Mouse (Mus musculus): ENCODE results near the gene Ephb2. TPM values are rescaled to one million over a fixed set of nuclear protein-coding genes. Genes with fewer than 3 reads are reported as not detected.

Ephb2 gene
- polyA plus RNA-seq, 1 experiment from 2014 or later, result 33.7 TPM

DNA sequence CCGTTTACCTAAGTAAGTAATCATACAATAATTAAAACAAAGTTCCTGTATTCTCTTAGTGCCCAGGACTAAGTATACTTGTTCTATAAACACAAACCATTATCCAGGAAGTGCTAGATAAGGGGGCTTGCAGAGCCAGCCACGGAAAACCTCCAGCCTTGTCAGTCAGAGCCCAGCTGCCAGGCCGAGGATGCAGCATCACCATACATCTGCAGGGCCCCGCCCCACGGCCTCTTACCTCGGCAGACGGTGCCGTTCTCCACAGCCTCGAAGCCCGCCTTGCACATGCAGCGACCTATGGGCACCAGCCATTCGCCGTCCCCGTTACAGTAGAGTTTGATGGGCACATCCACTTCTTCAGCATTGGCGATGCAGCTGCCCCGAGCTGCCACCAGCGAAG lies 65.1 kb downstream of the Ephb2 start:
- H3K27me3 ChIP-seq (ENCODE audit: control insufficient read depth, insufficient read depth, low read length), result no peaks in the 10 kb centered on the region

DNA sequence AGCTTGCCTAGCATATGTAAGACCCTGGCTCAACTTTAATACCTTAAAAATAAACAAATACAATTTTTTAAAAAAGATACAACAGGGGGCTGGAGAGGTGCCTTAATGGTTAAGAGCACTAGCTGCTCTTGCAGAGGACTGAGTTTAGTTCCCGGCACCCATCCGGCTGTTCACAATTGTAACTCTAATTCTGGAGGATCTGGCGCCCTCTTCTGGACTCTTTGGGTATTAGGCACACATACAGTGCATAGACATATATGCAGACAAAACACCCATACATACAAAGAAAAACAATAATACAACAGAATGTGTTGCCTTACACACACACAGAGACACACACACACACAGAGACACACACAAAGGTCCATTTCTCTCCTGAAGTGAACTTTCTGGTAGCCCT lies 67.3 kb downstream of the Ephb2 start:
- DNase-seq (ENCODE audit: low spot score, missing footprints), result no peak
- no peak overlapping the region for H3K4me2 ChIP-seq
- H3K9me3 ChIP-seq (ENCODE audit: control insufficient read depth, low read length), result peaks cover 3% of the 10 kb centered on the region; the same call in 1 of the 2 replicates
- no peaks in the 10 kb centered on the region for H3K27me3 ChIP-seq (ENCODE audit: control insufficient read depth, insufficient read depth, low read length)
- WGBS, result 93% methylated on average over 3 of the region's 3 CpGs
- H3K27ac ChIP-seq (ENCODE audit: low read depth, low read length), result no peak overlapping the region
- no peak overlapping the region for H3K4me3 ChIP-seq (ENCODE audit: low read depth, low read length)
- ATAC-seq (ENCODE audit: low FRiP score), result no peak
- H3K36me3 ChIP-seq (ENCODE audit: control insufficient read depth, insufficient read depth, low read length), result peaks cover 24% of the 10 kb centered on the region
- peaks cover 36% of the 10 kb centered on the region for H3K4me1 ChIP-seq (ENCODE audit: control insufficient read depth, insufficient read depth, low read length)
- H3K9ac ChIP-seq (ENCODE audit: low read length), result no peak overlapping the region

More for the DNA sequence above, 65.1 kb downstream of the Ephb2 start:
- no peak overlapping the region for H3K27ac ChIP-seq (ENCODE audit: low read depth, low read length)
- no peak overlapping the region for H3K4me3 ChIP-seq (ENCODE audit: low read depth, low read length)
- H3K9me3 ChIP-seq (ENCODE audit: control insufficient read depth, low read length), result peaks cover 3% of the 10 kb centered on the region; the same call in 1 of the 2 replicates
- 90% methylated on average over 17 of the region's 17 CpGs for WGBS
- no peak overlapping the region for H3K4me2 ChIP-seq
- no peak overlapping the region for H3K9ac ChIP-seq (ENCODE audit: low read length)
- ATAC-seq (ENCODE audit: low FRiP score), result no peak
- H3K36me3 ChIP-seq (ENCODE audit: control insufficient read depth, insufficient read depth, low read length), result peaks cover 24% of the 10 kb centered on the region
- DNase-seq (ENCODE audit: low spot score, missing footprints), result no peak
- H3K4me1 ChIP-seq (ENCODE audit: control insufficient read depth, insufficient read depth, low read length), result peaks cover 43% of the 10 kb centered on the region

DNA sequence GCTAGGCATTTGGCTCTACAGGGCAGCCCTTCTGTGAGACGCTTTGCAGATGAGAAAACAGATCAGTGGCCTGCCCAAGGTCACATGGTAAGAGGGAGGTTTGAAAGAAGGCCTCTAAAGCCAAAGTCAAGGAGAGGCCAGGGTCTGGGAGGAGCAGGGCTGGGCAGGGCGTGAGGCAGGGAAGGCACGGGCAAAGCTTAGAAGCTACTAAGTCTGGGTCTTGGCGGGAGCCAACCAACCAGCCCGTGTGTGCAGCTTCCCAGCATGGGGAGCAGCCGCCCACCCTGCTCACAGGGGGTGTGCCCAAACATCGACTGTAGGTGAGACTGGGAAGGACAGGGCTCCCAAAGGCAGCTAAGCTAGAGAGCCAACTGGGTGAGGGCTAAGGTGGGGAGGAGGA lies 70.7 kb downstream of the Ephb2 start:
- 73% methylated on average over 7 of the region's 7 CpGs for WGBS
- peaks cover 50% of the 10 kb centered on the region for H3K4me1 ChIP-seq (ENCODE audit: control insufficient read depth, insufficient read depth, low read length)
- no peak for ATAC-seq (ENCODE audit: low FRiP score)
- H3K9ac ChIP-seq (ENCODE audit: low read length), result no peak overlapping the region
- peaks cover 16% of the 10 kb centered on the region for H3K36me3 ChIP-seq (ENCODE audit: control insufficient read depth, insufficient read depth, low read length)
- H3K9me3 ChIP-seq (ENCODE audit: control insufficient read depth, low read length), result peaks cover 3% of the 10 kb centered on the region; the same call in 1 of the 2 replicates
- no peak overlapping the region for H3K27ac ChIP-seq (ENCODE audit: low read depth, low read length)
- no peak for DNase-seq (ENCODE audit: low spot score, missing footprints)
- H3K4me3 ChIP-seq (ENCODE audit: low read depth, low read length), result no peak overlapping the region
- no peaks in the 10 kb centered on the region for H3K27me3 ChIP-seq (ENCODE audit: control insufficient read depth, insufficient read depth, low read length)
- H3K4me2 ChIP-seq, result no peak overlapping the region

DNA sequence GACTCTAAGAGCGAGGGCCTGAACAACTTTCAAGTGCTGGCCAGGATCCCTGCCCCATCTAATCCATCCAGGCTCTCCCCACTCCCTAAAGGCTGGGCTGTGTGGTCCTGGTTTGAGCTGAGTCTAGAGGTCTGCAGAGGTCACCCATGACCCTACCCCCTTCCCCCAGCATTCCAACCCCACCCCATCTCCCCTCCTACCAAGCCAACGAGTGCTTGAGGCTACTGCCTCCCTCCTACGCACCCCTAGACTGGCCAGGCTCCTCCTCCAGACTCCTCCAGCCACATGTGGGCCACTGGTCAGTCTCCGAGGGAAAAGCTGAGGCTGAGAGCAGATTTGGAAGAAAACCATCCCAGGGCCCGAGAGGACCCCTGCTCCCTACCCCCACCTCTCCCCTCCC lies 72.4 kb downstream of the Ephb2 start:
- Histone ChIP-seq H3K27ac (ENCODE audit: low read depth, low read length) (peak overlapping the region; percentile 5; the same call in 1 of the 2 replicates), H3K4me1 (ENCODE audit: control insufficient read depth, insufficient read depth, low read length) (peaks cover 60% of the 10 kb centered on the region), H3K4me3 (ENCODE audit: low read depth, low read length) (no peak overlapping the region), H3K27me3 (ENCODE audit: control insufficient read depth, insufficient read depth, low read length) (peaks cover 2% of the 10 kb centered on the region; the same call in 1 of the 2 replicates), H3K9me3 (ENCODE audit: control insufficient read depth, low read length) (peaks cover under 1% of the 10 kb centered on the region; the same call in 1 of the 2 replicates), H3K36me3 (ENCODE audit: control insufficient read depth, insufficient read depth, low read length) (peaks cover 4% of the 10 kb centered on the region), H3K9ac (ENCODE audit: low read length) (no peak overlapping the region), H3K4me2 (no peak overlapping the region)
- DNase-seq (ENCODE audit: low spot score, missing footprints) (no peak), ATAC-seq (ENCODE audit: low FRiP score) (no peak)
- WGBS, result 23% methylated on average over 5 of the region's 5 CpGs

DNA sequence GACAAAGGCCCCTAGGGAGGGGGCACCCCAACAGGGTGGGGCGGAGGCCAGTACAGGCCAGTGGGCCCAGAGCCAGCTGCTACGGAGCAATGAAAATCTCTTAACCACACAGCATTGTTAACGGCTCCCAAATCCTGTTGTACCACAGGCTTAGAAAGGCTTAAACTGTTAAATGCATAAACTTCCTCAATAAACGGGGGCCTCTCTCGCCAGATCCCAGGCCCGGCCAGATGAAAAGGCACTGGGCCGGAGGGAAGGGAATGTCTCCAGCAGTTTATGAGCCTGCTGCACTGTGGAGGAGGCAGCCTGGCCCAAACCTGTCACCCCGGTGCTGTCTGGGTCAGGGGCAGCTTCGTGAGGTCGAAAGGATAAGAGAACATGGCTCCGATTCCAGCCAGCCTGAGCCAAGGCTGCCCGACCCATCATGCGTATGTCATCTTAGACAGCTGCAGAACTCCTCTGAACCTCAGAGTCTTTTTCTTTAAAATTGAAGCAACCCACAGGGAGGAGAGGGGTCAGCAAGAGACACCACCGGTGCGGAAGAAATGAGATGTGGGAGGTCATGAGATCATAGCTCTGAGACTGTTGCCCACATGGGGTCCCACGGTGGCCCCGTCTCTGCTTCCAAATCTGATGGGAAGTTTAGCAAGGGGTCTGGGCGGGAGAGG lies 73.9 kb downstream of the Ephb2 start:
- ATAC-seq (ENCODE audit: low FRiP score) (peak; percentile 61), DNase-seq (ENCODE audit: low spot score, missing footprints) (peak; percentile 92)
- peak overlapping the region; percentile 42; the same call in 1 of the 2 replicates for H3K9ac ChIP-seq (ENCODE audit: low read length)
- 19% methylated on average over 18 of the region's 18 CpGs for WGBS
- H3K27ac ChIP-seq (ENCODE audit: low read depth, low read length), result peak overlapping the region; percentile 77
- peaks cover 68% of the 10 kb centered on the region for H3K4me1 ChIP-seq (ENCODE audit: control insufficient read depth, insufficient read depth, low read length)
- peaks cover 2% of the 10 kb centered on the region; the same call in 1 of the 2 replicates for H3K27me3 ChIP-seq (ENCODE audit: control insufficient read depth, insufficient read depth, low read length)
- H3K4me2 ChIP-seq, result no peak overlapping the region
- H3K9me3 ChIP-seq (ENCODE audit: control insufficient read depth, low read length), result no peaks in the 10 kb centered on the region
- H3K36me3 ChIP-seq (ENCODE audit: control insufficient read depth, insufficient read depth, low read length), result no peaks in the 10 kb centered on the region
- H3K4me3 ChIP-seq (ENCODE audit: low read depth, low read length), result no peak overlapping the region

DNA sequence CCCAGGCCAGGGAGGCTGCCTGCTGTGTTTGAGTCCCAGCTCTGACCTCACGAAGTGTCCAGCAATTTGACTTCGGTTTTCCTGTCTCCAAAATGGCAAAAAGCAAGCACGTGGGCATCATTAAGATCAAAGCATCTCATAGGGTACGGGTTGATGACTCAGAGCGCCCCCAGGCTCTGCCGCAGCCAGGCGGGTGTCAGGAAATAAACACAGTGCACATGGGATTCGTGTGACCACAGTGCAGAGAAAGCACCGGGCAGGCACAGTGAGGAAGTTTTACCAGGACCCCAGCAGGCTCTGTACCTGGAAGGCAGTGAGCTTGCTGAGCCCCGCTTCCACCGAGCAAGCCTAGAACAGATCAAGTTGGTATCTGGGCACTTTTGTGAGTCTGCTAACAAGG lies 74.9 kb downstream of the Ephb2 start:
- Histone ChIP-seq H3K36me3 (ENCODE audit: control insufficient read depth, insufficient read depth, low read length) (no peaks in the 10 kb centered on the region), H3K4me1 (ENCODE audit: control insufficient read depth, insufficient read depth, low read length) (peaks cover 78% of the 10 kb centered on the region), H3K4me3 (ENCODE audit: low read depth, low read length) (no peak overlapping the region), H3K9ac (ENCODE audit: low read length) (no peak overlapping the region), H3K27ac (ENCODE audit: low read depth, low read length) (0 out of 2 replicates have a peak overlapping the region, but pooled peaks have one; percentile 77), H3K9me3 (ENCODE audit: control insufficient read depth, low read length) (no peaks in the 10 kb centered on the region), H3K27me3 (ENCODE audit: control insufficient read depth, insufficient read depth, low read length) (peaks cover 2% of the 10 kb centered on the region; the same call in 1 of the 2 replicates), H3K4me2 (no peak overlapping the region)
- WGBS, result 68% methylated on average over 11 of the region's 11 CpGs
- no peak for ATAC-seq (ENCODE audit: low FRiP score)
- no peak for DNase-seq (ENCODE audit: low spot score, missing footprints)

DNA sequence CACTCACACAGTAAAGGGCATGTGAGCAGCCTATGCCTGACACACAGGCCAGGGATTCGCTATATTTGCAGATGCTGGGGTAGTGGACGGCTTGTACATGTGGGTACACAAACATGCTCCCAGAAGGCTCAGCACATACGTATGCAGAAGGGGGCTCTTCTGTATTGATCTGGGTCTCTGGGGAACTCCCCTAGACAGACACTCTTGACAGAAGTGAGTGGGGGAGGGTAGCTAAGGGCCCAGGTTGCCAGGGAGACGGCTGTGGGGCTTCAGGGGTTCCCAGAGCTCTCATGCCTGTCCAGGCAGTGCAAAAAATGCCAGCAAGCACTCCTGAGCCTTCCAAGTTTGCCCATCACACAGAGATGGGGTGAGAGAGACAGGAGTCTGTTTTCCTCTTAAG lies 78.7 kb downstream of the Ephb2 start:
- Histone ChIP-seq H3K4me1 (ENCODE audit: control insufficient read depth, insufficient read depth, low read length) (peaks cover 91% of the 10 kb centered on the region), H3K27ac (ENCODE audit: low read depth, low read length) (peak overlapping the region; percentile 99), H3K4me2 (peak overlapping the region; percentile 40; the same call in 1 of the 2 replicates), H3K9ac (ENCODE audit: low read length) (peak overlapping the region; percentile 59), H3K36me3 (ENCODE audit: control insufficient read depth, insufficient read depth, low read length) (no peaks in the 10 kb centered on the region), H3K4me3 (ENCODE audit: low read depth, low read length) (no peak overlapping the region), H3K9me3 (ENCODE audit: control insufficient read depth, low read length) (no peaks in the 10 kb centered on the region), H3K27me3 (ENCODE audit: control insufficient read depth, insufficient read depth, low read length) (peaks cover 2% of the 10 kb centered on the region; the same call in 1 of the 2 replicates)
- DNase-seq (ENCODE audit: low spot score, missing footprints) (peak; percentile 95), ATAC-seq (ENCODE audit: low FRiP score) (peak; percentile 26)
- 18% methylated on average over 4 of the region's 4 CpGs for WGBS

DNA sequence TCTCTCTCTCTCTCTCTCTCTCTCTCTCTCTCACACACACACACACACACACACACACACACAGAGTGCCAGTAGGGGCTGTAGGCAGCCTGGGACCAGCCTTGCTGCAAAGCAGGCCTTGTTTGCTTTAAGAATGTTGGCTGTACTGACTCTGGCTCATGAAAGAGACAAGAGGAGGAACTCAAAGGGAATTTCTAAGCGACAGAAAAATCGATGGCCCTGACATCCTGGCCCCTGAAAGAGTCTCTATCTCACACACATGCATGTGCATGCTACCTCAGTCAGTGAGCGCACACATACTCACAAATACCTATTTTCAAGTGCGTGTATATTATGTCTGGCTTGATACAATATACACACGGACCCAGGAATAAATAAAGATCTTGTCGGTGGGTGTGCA lies 79.3 kb downstream of the Ephb2 start:
- H3K4me3 ChIP-seq (ENCODE audit: low read depth, low read length), result no peak overlapping the region
- WGBS, result 33% methylated on average over 6 of the region's 6 CpGs
- ATAC-seq (ENCODE audit: low FRiP score) (no peak), DNase-seq (ENCODE audit: low spot score, missing footprints) (no peak)
- H3K4me2 ChIP-seq, result peak overlapping the region; percentile 40
- H3K27ac ChIP-seq (ENCODE audit: low read depth, low read length), result peak overlapping the region; percentile 99
- peaks cover 91% of the 10 kb centered on the region for H3K4me1 ChIP-seq (ENCODE audit: control insufficient read depth, insufficient read depth, low read length)
- no peaks in the 10 kb centered on the region for H3K9me3 ChIP-seq (ENCODE audit: control insufficient read depth, low read length)
- H3K27me3 ChIP-seq (ENCODE audit: control insufficient read depth, insufficient read depth, low read length), result peaks cover 2% of the 10 kb centered on the region; the same call in 1 of the 2 replicates
- H3K9ac ChIP-seq (ENCODE audit: low read length), result peak overlapping the region; percentile 59
- no peaks in the 10 kb centered on the region for H3K36me3 ChIP-seq (ENCODE audit: control insufficient read depth, insufficient read depth, low read length)

DNA sequence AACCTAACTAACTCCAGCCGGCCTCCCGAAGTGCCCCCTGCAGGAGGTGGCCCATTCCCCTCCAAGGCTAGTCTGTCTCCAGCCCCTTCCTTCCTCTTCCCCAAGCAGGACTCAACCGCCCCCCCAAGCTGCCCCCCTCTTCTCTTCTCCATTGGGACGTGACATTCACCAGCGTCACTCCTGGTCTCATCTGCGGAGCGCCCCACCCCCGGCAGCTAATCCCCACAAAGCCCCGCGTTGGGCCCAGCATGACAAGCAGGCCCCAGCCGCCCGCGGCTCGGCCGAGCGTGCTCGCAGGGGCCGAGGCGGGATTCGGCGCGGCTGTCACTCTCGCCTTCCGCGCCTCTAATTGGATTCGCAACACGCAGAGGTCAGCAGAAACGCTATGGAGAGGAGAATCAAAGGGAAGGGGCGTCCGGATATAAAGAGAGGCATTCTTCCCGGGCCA lies 80.4 kb downstream of the Ephb2 start:
- Histone ChIP-seq H3K4me1 (ENCODE audit: control insufficient read depth, insufficient read depth, low read length) (peaks cover 91% of the 10 kb centered on the region), H3K9ac (ENCODE audit: low read length) (peak overlapping the region; percentile 59), H3K36me3 (ENCODE audit: control insufficient read depth, insufficient read depth, low read length) (no peaks in the 10 kb centered on the region), H3K9me3 (ENCODE audit: control insufficient read depth, low read length) (no peaks in the 10 kb centered on the region), H3K4me3 (ENCODE audit: low read depth, low read length) (0 out of 2 replicates have a peak overlapping the region, but pooled peaks have one; percentile 12), H3K27me3 (ENCODE audit: control insufficient read depth, insufficient read depth, low read length) (peaks cover 2% of the 10 kb centered on the region; the same call in 1 of the 2 replicates), H3K27ac (ENCODE audit: low read depth, low read length) (peak overlapping the region; percentile 99), H3K4me2 (peak overlapping the region; percentile 40)
- ATAC-seq (ENCODE audit: low FRiP score) (peak; percentile 88), DNase-seq (ENCODE audit: low spot score, missing footprints) (peak; percentile 98)
- WGBS, result under 1% methylated on average over 31 of the region's 31 CpGs

Measured in midbrain, embryonic 11.5 days (tissue).